Mouse (Mus musculus): ENCODE results near the gene B2m.

GRCm38 (mm10) chr2:122156051-122156700, 8.7 kb downstream of the B2m start:
- no peak for TF ChIP-seq CTCF (IDR thresholded peaks at IDR 0.05; ENCODE audit: low read depth, low read length)
- TF ChIP-seq GATA1 (IDR thresholded peaks at IDR 0.05; ENCODE audit: borderline replicate concordance, low read length), result no peak
- no peak for TF ChIP-seq POLR2AphosphoS5 (IDR thresholded peaks at IDR 0.05; ENCODE audit: insufficient replicate concordance, low read depth, low read length)
- TF ChIP-seq GATA2 (IDR thresholded peaks at IDR 0.05; ENCODE audit: borderline replicate concordance, low read depth, low read length), result no peak

Measured in G1E (cell line).